Mouse (Mus musculus) T-helper 1 cell (primary cell): ENCODE data around the gene Scgb1b29.

Experiments
- in situ Hi-C: fragments of 300-600 bp; cut with MboI, MseI; formaldehyde crosslinking; loops from one replicate; pipeline ENCODE4 v1.15.1; 2025; ENCODE audit warnings: high pct_unique_total_duplicates

The Scgb1b29 gene

GRCm38 (mm10) chr7:32441241-32441640, at the start of gene Scgb1b29:
Gene Scgb1b29, plus strand, starts transcription at chr7:32441541.
- in situ Hi-C loops, result loop anchor here (5.0 kb wide), 1 partner anchor 729 kb away; the partner anchor contains the start of gene Scgb1b7

- in situ Hi-C loops, result loop anchor here (5.0 kb wide), 1 partner anchor 736 kb away; no protein-coding TSS in a partner anchor
These were observed 12.7 kb upstream of the Scgb1b29 start for GRCm38 (mm10) chr7:32428636-32429035.
